Mouse (Mus musculus) G1E (cell line): ENCODE results near the gene Tmem86a. TPM values are rescaled to one million over a fixed set of nuclear protein-coding genes. Genes with fewer than 3 reads are reported as not detected.

Experiments used
- ATAC-seq: 2 replicates; pipeline ENCODE4 v1.8.0; 2016; ENCODE audit warnings: mild to moderate bottlenecking; ENCODE audit not compliant: insufficient number of reproducible peaks, poor library complexity, low FRiP score, severe bottlenecking; ENCODE audit errors: extremely low read depth
- DNase-seq: peaks from one replicate; pipeline ENCODE4 v3.0.0; 2012; ENCODE audit warnings: low spot score
- H3K27me3 ChIP-seq: 2 replicates; pipeline ENCODE4 v1.6.1; 2012; ENCODE audit warnings: mild to moderate bottlenecking, low read length, inconsistent platforms; ENCODE audit not compliant: insufficient read depth
- H3K36me3 ChIP-seq: replicated peaks from 2 replicates; pipeline ENCODE3; 2012; ENCODE audit warnings: mild to moderate bottlenecking, inconsistent platforms
- H3K4me1 ChIP-seq: 2 replicates; pipeline ENCODE4 v1.6.1; 2012; ENCODE audit warnings: low read depth, low read length, inconsistent platforms, mixed read lengths; ENCODE audit not compliant: insufficient read depth
- H3K4me3 ChIP-seq: 2 replicates; pipeline ENCODE4 v1.5.1; 2012; ENCODE audit warnings: low read depth, mild to moderate bottlenecking, inconsistent platforms, low read length, moderate library complexity, mixed read lengths
- H3K9me3 ChIP-seq: replicated peaks from 2 replicates; pipeline ENCODE4 v1.6.1; 2012; ENCODE audit warnings: inconsistent platforms
- CTCF ChIP-seq: IDR thresholded peaks from 2 replicates; pipeline ENCODE4 v1.5.1; 2012; ENCODE audit warnings: low read depth, low read length, inconsistent platforms, mixed read lengths
- GATA1 ChIP-seq: IDR thresholded peaks from 2 replicates; pipeline ENCODE4 v1.6.1; 2012; ENCODE audit warnings: borderline replicate concordance, low read length, inconsistent platforms, mixed read lengths
- GATA2 ChIP-seq: IDR thresholded peaks from 2 replicates; pipeline ENCODE4 v1.6.1; 2012; ENCODE audit warnings: low read depth, low read length, inconsistent platforms, borderline replicate concordance
- POLR2AphosphoS5 ChIP-seq: IDR thresholded peaks from 2 replicates; pipeline ENCODE4 v1.6.1; 2012; ENCODE audit warnings: low read depth, low read length, inconsistent platforms; ENCODE audit not compliant: insufficient replicate concordance
- TAL1 ChIP-seq: conservative IDR thresholded peaks from 2 replicates; pipeline ENCODE4 v1.6.1; 2012; ENCODE audit warnings: low read depth, low read length, inconsistent platforms, mixed read lengths
- polyA plus RNA-seq: library from polyadenylated mRNA; stranded (reverse); fragments of >175 nt; gene quantifications from 2 replicates; pipeline ENCODE4 v1.2.3, GENCODE M21; 2012
- total RNA-seq, 2 experiments: library from RNA; stranded (forward) in 1 of 2; stranded (reverse) in 1 of 2; fragments of 200-1000 nt in 1 of 2; fragments of >200 nt in 1 of 2; fragmentation: Nextera tagmentation in 1 of 2; gene quantifications; 2 replicates each; pipeline ENCODE4 v1.2.3; 2014 to 2017

Gene Tmem86a
- total and polyA plus RNA-seq, 3 experiments = 0.05 to 7.1 TPM; not detected in 1

DNA sequence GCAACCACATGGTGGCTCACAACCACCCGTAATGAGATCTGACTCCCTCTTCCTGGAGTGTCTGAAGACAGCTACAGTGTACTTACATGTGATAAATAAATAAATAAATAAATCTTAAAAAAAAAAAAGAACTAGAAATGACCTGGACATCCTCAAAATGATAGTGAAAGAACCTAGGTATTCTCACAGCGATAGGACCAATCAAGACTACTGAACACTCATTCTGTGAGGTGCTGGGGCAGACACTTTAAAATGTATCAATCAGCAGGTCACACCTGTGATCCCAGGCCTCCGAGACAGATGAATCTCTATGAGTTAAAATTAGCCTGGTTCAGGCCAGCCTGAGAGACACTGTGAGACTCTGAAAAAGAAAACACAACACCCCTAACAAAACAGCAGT is 33.8 kb upstream of the Tmem86a start:
- DNase-seq (no peak), ATAC-seq (no peak)
- Histone ChIP-seq H3K4me3 (no peak overlapping the region), H3K36me3 (no peaks in the 10 kb centered on the region), H3K27me3 (peaks cover 17% of the 10 kb centered on the region), H3K4me1 (peaks cover 19% of the 10 kb centered on the region), H3K9me3 (no peaks in the 10 kb centered on the region)
- TF ChIP-seq CTCF (no peak), POLR2AphosphoS5 (no peak), GATA2 (no peak), TAL1 (no peak), GATA1 (no peak)

DNA sequence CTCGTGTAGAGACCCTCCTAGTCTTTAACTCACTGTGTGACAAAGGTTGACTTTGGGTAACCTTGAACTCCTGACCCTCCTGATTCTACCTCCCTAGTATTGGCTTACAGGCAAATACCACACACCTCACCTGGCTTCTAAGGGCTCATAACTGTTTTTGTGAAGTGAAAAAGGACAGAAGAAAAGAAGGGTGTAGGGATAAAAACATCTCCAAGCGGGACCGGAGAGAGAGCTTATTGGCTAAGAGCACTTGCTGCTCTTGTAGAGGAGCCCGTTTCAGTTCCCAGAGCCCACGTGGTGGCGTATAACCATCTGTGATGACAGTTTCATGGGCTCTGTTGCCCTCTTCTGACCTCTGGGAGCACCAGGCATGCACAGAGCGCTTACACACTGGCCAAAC is 33.3 kb upstream of the Tmem86a start:
- TF ChIP-seq CTCF = no peak
- TF ChIP-seq GATA1 = no peak
- TF ChIP-seq GATA2 = no peak
- TF ChIP-seq TAL1 = no peak
- TF ChIP-seq POLR2AphosphoS5 = no peak
- Histone ChIP-seq H3K4me1 (peaks cover 19% of the 10 kb centered on the region), H3K9me3 (no peaks in the 10 kb centered on the region), H3K27me3 (peaks cover 18% of the 10 kb centered on the region), H3K36me3 (no peaks in the 10 kb centered on the region), H3K4me3 (no peak overlapping the region)
- DNase-seq (no peak), ATAC-seq (no peak)

DNA sequence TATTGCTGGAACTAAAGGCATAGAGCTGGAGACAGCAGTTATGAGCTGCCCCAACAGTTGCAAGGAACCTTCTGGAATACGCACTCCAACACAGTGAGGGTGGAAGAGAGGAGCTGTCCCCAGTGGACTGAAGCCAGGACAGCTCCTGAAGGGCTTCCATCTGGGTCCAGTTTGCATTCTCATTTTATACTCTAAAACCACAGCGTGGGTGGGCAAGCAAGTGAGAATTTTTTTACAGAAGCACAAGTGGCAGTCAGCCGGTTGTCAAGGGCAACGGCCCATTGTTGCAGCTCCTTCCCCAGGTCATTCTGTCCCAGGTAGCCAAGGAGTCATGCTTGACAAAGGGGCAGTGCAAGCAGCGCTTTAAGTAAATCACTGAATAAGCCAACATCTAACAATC is 30.8 kb upstream of the Tmem86a start:
- Histone ChIP-seq H3K4me3 (no peak overlapping the region), H3K9me3 (no peaks in the 10 kb centered on the region), H3K27me3 (peaks cover 31% of the 10 kb centered on the region), H3K36me3 (no peaks in the 10 kb centered on the region), H3K4me1 (peaks cover 10% of the 10 kb centered on the region)
- TF ChIP-seq POLR2AphosphoS5 (no peak), TAL1 (no peak), GATA2 (no peak), CTCF (no peak), GATA1 (no peak)
- DNase-seq (no peak), ATAC-seq (no peak)

DNA sequence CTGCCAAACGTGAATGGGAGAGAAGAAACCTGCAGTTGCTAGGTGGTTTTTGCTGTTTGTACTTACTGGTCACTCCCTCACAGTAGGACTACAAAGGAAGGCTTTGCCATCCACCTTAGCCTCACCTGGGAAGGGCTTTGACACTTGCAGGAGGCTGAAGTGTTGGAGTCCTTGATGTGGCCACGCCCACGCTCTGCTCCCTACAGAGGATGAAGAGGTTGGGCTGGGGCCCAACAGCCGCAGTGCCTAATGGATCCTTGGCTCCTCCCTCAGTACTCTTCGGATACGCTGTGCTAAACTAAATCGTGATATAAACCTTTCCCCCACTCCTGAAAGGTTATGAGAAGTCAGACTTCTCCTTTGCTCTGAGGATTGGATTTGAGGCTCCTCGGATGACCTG is 29.4 kb upstream of the Tmem86a start:
- no peak for TF ChIP-seq GATA2
- no peak for TF ChIP-seq POLR2AphosphoS5
- no peak for TF ChIP-seq GATA1
- no peak for TF ChIP-seq CTCF
- no peak for TF ChIP-seq TAL1
- Histone ChIP-seq H3K36me3 (no peaks in the 10 kb centered on the region), H3K4me1 (no peaks in the 10 kb centered on the region), H3K4me3 (no peak overlapping the region), H3K9me3 (no peaks in the 10 kb centered on the region), H3K27me3 (peaks cover 40% of the 10 kb centered on the region)
- no peak for DNase-seq
- no peak for ATAC-seq

DNA sequence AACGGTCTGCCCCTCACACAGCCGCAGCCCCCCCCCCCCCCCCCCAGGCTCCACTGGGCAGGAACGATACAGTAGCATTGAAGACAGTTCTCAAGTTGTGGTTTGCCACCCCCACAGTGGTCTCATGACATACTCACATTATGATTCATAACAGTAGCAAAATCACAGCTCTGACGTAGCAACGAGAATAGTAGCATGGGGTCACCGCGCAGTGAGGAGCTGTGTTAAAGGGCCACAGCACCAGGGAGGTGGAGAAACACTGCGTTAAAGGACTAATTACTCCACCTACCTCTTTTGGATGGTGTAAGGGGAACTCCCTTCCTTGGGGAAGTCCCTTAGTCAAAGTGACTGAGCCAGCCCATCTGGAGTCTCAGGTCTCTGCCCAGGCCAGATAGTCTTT is 27.9 kb upstream of the Tmem86a start:
- Histone ChIP-seq H3K27me3 (peaks cover 43% of the 10 kb centered on the region), H3K4me1 (no peaks in the 10 kb centered on the region), H3K4me3 (no peak overlapping the region), H3K9me3 (no peaks in the 10 kb centered on the region), H3K36me3 (no peaks in the 10 kb centered on the region)
- ATAC-seq (no peak), DNase-seq (no peak)
- TF ChIP-seq CTCF = no peak
- TF ChIP-seq GATA2 = no peak
- TF ChIP-seq GATA1 = no peak
- no peak for TF ChIP-seq TAL1
- TF ChIP-seq POLR2AphosphoS5 = no peak

DNA sequence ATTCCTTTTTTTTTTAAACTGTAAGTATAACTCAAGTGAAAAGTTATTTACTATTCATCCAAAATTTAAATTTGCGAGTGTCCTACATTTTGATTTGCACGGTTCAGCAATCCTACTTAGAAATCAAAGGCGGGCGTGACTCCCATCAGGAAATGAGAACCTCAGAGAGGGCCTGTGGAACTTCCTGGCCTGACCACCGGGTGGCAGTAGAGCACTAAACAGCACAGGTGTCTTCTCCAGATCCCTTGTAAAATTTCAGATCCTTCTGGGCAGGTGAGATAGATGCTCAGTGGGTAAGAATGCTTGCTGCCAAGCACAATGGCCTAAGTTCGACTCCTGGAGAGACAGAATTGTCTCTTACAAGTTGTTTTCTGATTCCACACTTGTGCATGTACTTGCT is 26.9 kb upstream of the Tmem86a start:
- Histone ChIP-seq H3K36me3 (no peaks in the 10 kb centered on the region), H3K9me3 (no peaks in the 10 kb centered on the region), H3K4me3 (no peak overlapping the region), H3K27me3 (peaks cover 45% of the 10 kb centered on the region), H3K4me1 (no peaks in the 10 kb centered on the region)
- TF ChIP-seq TAL1 = no peak
- peak; percentile 76 for TF ChIP-seq CTCF
- 0 out of 2 replicates have a peak, but pooled peaks have one; percentile 28 for ATAC-seq
- peak; percentile 38 for DNase-seq

DNA sequence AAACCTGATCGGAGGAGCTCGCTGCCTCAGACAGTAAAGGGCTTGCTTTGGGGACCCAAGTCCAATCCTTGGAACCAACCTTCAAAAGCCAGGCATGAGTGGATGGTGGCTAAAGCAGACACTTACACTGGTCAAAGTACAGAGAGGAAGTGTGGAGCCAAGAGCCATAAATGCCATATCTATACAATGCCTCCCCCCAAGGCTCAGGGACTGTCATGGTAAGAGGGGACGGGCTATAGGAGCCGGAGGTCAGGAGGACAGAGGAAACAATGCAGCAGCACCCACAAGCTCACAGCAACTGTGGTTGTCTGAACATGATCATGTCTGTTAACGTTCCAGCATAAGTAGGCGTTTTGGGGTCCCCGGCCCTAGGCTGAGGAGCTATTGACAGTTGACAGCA is 25.9 kb upstream of the Tmem86a start:
- Histone ChIP-seq H3K4me3 (no peak overlapping the region), H3K36me3 (no peaks in the 10 kb centered on the region), H3K27me3 (peaks cover 44% of the 10 kb centered on the region), H3K9me3 (no peaks in the 10 kb centered on the region), H3K4me1 (no peaks in the 10 kb centered on the region)
- DNase-seq = no peak
- TF ChIP-seq GATA1 (no peak), CTCF (no peak), TAL1 (no peak), GATA2 (no peak), POLR2AphosphoS5 (no peak)
- ATAC-seq = no peak
